Mouse (Mus musculus): ENCODE results near the gene Uvrag.
"Not testable (repeated sequence)": the region's sequence is repeated elsewhere in the genome, so short reads cannot be mapped to it uniquely, and the experiment has no call there.

Uvrag gene

GRCm38 (mm10) chr7:99097781-99098180 lies 43.2 kb downstream of the Uvrag start:
- no peak for DNase-seq (ENCODE audit: low spot score in 2 of 2)

GRCm38 (mm10) chr7:99097128-99097527 lies 43.8 kb downstream of the Uvrag start:
- DNase-seq (ENCODE audit: low spot score in 2 of 2): no peak

- no peak for DNase-seq (ENCODE audit: low spot score in 2 of 2)
Observed at GRCm38 (mm10) chr7:99095191-99095590, 45.8 kb downstream of the Uvrag start.

GRCm38 (mm10) chr7:99094336-99094735 lies 46.6 kb downstream of the Uvrag start:
- DNase-seq (ENCODE audit: low spot score in 2 of 2): no peak

- no peak for DNase-seq (ENCODE audit: low spot score in 2 of 2)
Observed at GRCm38 (mm10) chr7:99091915-99092645, 48.9 kb downstream of the Uvrag start.

GRCm38 (mm10) chr7:99089716-99090115 lies 51.2 kb downstream of the Uvrag start:
- DNase-seq (ENCODE audit: low spot score in 2 of 2): no peak

- no peak for DNase-seq (ENCODE audit: low spot score in 2 of 2)
Observed at GRCm38 (mm10) chr7:99088576-99089346, 52.2 kb downstream of the Uvrag start.

- DNase-seq (ENCODE audit: low spot score in 2 of 2): no peak
Observed at GRCm38 (mm10) chr7:99087581-99087980, 53.4 kb downstream of the Uvrag start.

- no peak for DNase-seq (ENCODE audit: low spot score in 2 of 2)
Observed at GRCm38 (mm10) chr7:99086646-99087443, 54.1 kb downstream of the Uvrag start.

GRCm38 (mm10) chr7:99085249-99085648 lies 55.7 kb downstream of the Uvrag start:
- DNase-seq (ENCODE audit: low spot score in 2 of 2): peak in 1 of 2 experiments; percentile 45

GRCm38 (mm10) chr7:99079522-99079921 lies 61.4 kb downstream of the Uvrag start:
- DNase-seq (ENCODE audit: low spot score in 2 of 2): no peak

GRCm38 (mm10) chr7:99078805-99079204 lies 62.1 kb downstream of the Uvrag start:
- DNase-seq (ENCODE audit: low spot score in 2 of 2): no peak

GRCm38 (mm10) chr7:99077234-99077633 lies 63.7 kb downstream of the Uvrag start:
- peak in 1 of 2 experiments; percentile 50 for DNase-seq (ENCODE audit: low spot score in 2 of 2)

GRCm38 (mm10) chr7:99075101-99075500 lies 65.8 kb downstream of the Uvrag start:
- no peak for DNase-seq (ENCODE audit: low spot score in 2 of 2)

GRCm38 (mm10) chr7:99073734-99074372 lies 67.1 kb downstream of the Uvrag start:
- no peak for DNase-seq (ENCODE audit: low spot score in 2 of 2)

- no peak for DNase-seq (ENCODE audit: low spot score in 2 of 2)
Observed at GRCm38 (mm10) chr7:99067710-99068109, 73.2 kb downstream of the Uvrag start.

- DNase-seq (ENCODE audit: low spot score in 2 of 2): no peak
Observed at GRCm38 (mm10) chr7:99065920-99066319, 75.0 kb downstream of the Uvrag start.

GRCm38 (mm10) chr7:99065391-99065831 lies 75.5 kb downstream of the Uvrag start:
- DNase-seq (ENCODE audit: low spot score in 2 of 2): no peak

GRCm38 (mm10) chr7:99064795-99065194 lies 76.1 kb downstream of the Uvrag start:
- no peak for DNase-seq (ENCODE audit: low spot score in 2 of 2)

- not testable (repeated sequence) for DNase-seq (ENCODE audit: low spot score in 2 of 2)
Observed at GRCm38 (mm10) chr7:99062263-99062662, 78.7 kb downstream of the Uvrag start.

GRCm38 (mm10) chr7:99061056-99061680 lies 79.8 kb downstream of the Uvrag start:
- DNase-seq (ENCODE audit: low spot score in 2 of 2): no peak

Measured in urinary bladder, adult 18-20 months (tissue).